Mouse (Mus musculus): ENCODE results near the gene Fxr2. TPM values are rescaled to one million over a fixed set of nuclear protein-coding genes. Genes with fewer than 3 reads are reported as not detected.

Gene Fxr2
- polyA plus RNA-seq, 1 experiment from 2014 or later, result 35.0 TPM

- DNase-seq (ENCODE audit: low spot score) (no peak), ATAC-seq (peak; percentile 65)
- whole genome bisulfite sequencing, result under 1% methylated on average over 38 of the region's 50 CpGs
- Histone ChIP-seq H3K4me3 (ENCODE audit: low read depth, low read length) (peak overlapping the region; percentile 94), H3K4me2 (ENCODE audit: low read length) (peak overlapping the region; percentile 77), H3K36me3 (ENCODE audit: control insufficient read depth, insufficient read depth, low read length) (peaks cover 7% of the 10 kb centered on the region; the same call in 1 of the 2 replicates), H3K4me1 (ENCODE audit: control insufficient read depth, insufficient read depth, low read length) (peaks cover 17% of the 10 kb centered on the region), H3K9ac (ENCODE audit: low read length) (peak overlapping the region; percentile 93), H3K27ac (ENCODE audit: low read depth, low read length) (peak overlapping the region; percentile 94), H3K27me3 (replicated peaks; ENCODE audit: control insufficient read depth, insufficient read depth, low read length) (no peaks in the 10 kb centered on the region), H3K9me3 (replicated peaks; ENCODE audit: control insufficient read depth, low read length) (no peaks in the 10 kb centered on the region)
These were observed 507 bp downstream of the Fxr2 start for GRCm38 (mm10) chr11:69633128-69633866.

- ATAC-seq (no peak), DNase-seq (ENCODE audit: low spot score) (no peak)
- H3K9ac ChIP-seq (ENCODE audit: low read length), result no peak overlapping the region
- H3K4me1 ChIP-seq (ENCODE audit: control insufficient read depth, insufficient read depth, low read length), result peaks cover 17% of the 10 kb centered on the region
- no peak overlapping the region for H3K4me3 ChIP-seq (ENCODE audit: low read depth, low read length)
- no peaks in the 10 kb centered on the region for H3K9me3 ChIP-seq (replicated peaks; ENCODE audit: control insufficient read depth, low read length)
- H3K36me3 ChIP-seq (ENCODE audit: control insufficient read depth, insufficient read depth, low read length), result peaks cover 24% of the 10 kb centered on the region
- WGBS, result 85% methylated on average over 3 of the region's 3 CpGs
- H3K4me2 ChIP-seq (ENCODE audit: low read length), result 0 out of 2 replicates have a peak overlapping the region, but pooled peaks have one; percentile 16
- H3K27me3 ChIP-seq (replicated peaks; ENCODE audit: control insufficient read depth, insufficient read depth, low read length), result no peaks in the 10 kb centered on the region
- no peak overlapping the region for H3K27ac ChIP-seq (ENCODE audit: low read depth, low read length)
These were observed 2.7 kb downstream of the Fxr2 start for GRCm38 (mm10) chr11:69635471-69635870.

GRCm38 (mm10) chr11:69645860-69646259, 13.1 kb downstream of the Fxr2 start:
- Histone ChIP-seq H3K4me2 (ENCODE audit: low read length) (no peak overlapping the region), H3K4me1 (ENCODE audit: control insufficient read depth, insufficient read depth, low read length) (no peaks in the 10 kb centered on the region), H3K9ac (ENCODE audit: low read length) (no peak overlapping the region), H3K9me3 (replicated peaks; ENCODE audit: control insufficient read depth, low read length) (no peaks in the 10 kb centered on the region), H3K36me3 (ENCODE audit: control insufficient read depth, insufficient read depth, low read length) (peaks cover 97% of the 10 kb centered on the region), H3K27me3 (replicated peaks; ENCODE audit: control insufficient read depth, insufficient read depth, low read length) (no peaks in the 10 kb centered on the region), H3K4me3 (ENCODE audit: low read depth, low read length) (no peak overlapping the region), H3K27ac (ENCODE audit: low read depth, low read length) (no peak overlapping the region)
- DNase-seq (ENCODE audit: low spot score) (no peak), ATAC-seq (no peak)
- WGBS, result 96% methylated on average over 5 of the region's 5 CpGs

GRCm38 (mm10) chr11:69653399-69653798, 20.6 kb downstream of the Fxr2 start:
- H3K27me3 ChIP-seq (replicated peaks; ENCODE audit: control insufficient read depth, insufficient read depth, low read length), result no peaks in the 10 kb centered on the region
- no peaks in the 10 kb centered on the region for H3K9me3 ChIP-seq (replicated peaks; ENCODE audit: control insufficient read depth, low read length)
- no peak overlapping the region for H3K9ac ChIP-seq (ENCODE audit: low read length)
- WGBS, result 65% methylated on average over 5 of the region's 5 CpGs
- H3K36me3 ChIP-seq (ENCODE audit: control insufficient read depth, insufficient read depth, low read length), result peaks cover 90% of the 10 kb centered on the region
- no peak overlapping the region for H3K4me2 ChIP-seq (ENCODE audit: low read length)
- H3K27ac ChIP-seq (ENCODE audit: low read depth, low read length), result no peak overlapping the region
- no peak for ATAC-seq
- no peak for DNase-seq (ENCODE audit: low spot score)
- no peaks in the 10 kb centered on the region for H3K4me1 ChIP-seq (ENCODE audit: control insufficient read depth, insufficient read depth, low read length)
- no peak overlapping the region for H3K4me3 ChIP-seq (ENCODE audit: low read depth, low read length)

- Histone ChIP-seq H3K9me3 (replicated peaks; ENCODE audit: control insufficient read depth, low read length) (no peaks in the 10 kb centered on the region), H3K4me3 (ENCODE audit: low read depth, low read length) (no peak overlapping the region), H3K27ac (ENCODE audit: low read depth, low read length) (no peak overlapping the region), H3K27me3 (replicated peaks; ENCODE audit: control insufficient read depth, insufficient read depth, low read length) (no peaks in the 10 kb centered on the region), H3K36me3 (ENCODE audit: control insufficient read depth, insufficient read depth, low read length) (peaks cover 85% of the 10 kb centered on the region), H3K9ac (ENCODE audit: low read length) (no peak overlapping the region; the same call in 1 of the 2 replicates), H3K4me1 (ENCODE audit: control insufficient read depth, insufficient read depth, low read length) (no peaks in the 10 kb centered on the region), H3K4me2 (ENCODE audit: low read length) (no peak overlapping the region)
- ATAC-seq (no peak), DNase-seq (ENCODE audit: low spot score) (no peak)
- WGBS, result 52% methylated on average over 9 of the region's 9 CpGs
These were observed 22.0 kb downstream of the Fxr2 start for GRCm38 (mm10) chr11:69654760-69655159.

GRCm38 (mm10) chr11:69655264-69656064, 22.7 kb downstream of the Fxr2 start, which contains the start of gene Sox15:
Gene Sox15, plus strand, starts transcription at chr11:69655314.
- no peak within 1 kb of the TSS for H3K4me2 ChIP-seq (ENCODE audit: low read length)
- H3K9ac ChIP-seq (ENCODE audit: low read length), result peak within 1 kb of the TSS; percentile 21
- H3K27ac ChIP-seq (ENCODE audit: low read depth, low read length), result no peak within 1 kb of the TSS
- DNase-seq (ENCODE audit: low spot score) (peak; percentile 84), ATAC-seq (peak; percentile 85)
- no peak within 1 kb of the TSS for H3K4me3 ChIP-seq (ENCODE audit: low read depth, low read length)
- H3K36me3 ChIP-seq (ENCODE audit: control insufficient read depth, insufficient read depth, low read length), result peaks cover 78% of the 10 kb centered on the region
- no peaks in the 10 kb centered on the region for H3K4me1 ChIP-seq (ENCODE audit: control insufficient read depth, insufficient read depth, low read length)
- 21% methylated on average over 34 of the region's 34 CpGs for WGBS
- no peaks in the 10 kb centered on the region for H3K27me3 ChIP-seq (replicated peaks; ENCODE audit: control insufficient read depth, insufficient read depth, low read length)
- H3K9me3 ChIP-seq (replicated peaks; ENCODE audit: control insufficient read depth, low read length), result no peaks in the 10 kb centered on the region

- Histone ChIP-seq H3K4me2 (ENCODE audit: low read length) (no peak overlapping the region), H3K4me3 (ENCODE audit: low read depth, low read length) (no peak overlapping the region), H3K9ac (ENCODE audit: low read length) (no peak overlapping the region), H3K27ac (ENCODE audit: low read depth, low read length) (no peak overlapping the region), H3K9me3 (replicated peaks; ENCODE audit: control insufficient read depth, low read length) (no peaks in the 10 kb centered on the region), H3K36me3 (ENCODE audit: control insufficient read depth, insufficient read depth, low read length) (peaks cover 72% of the 10 kb centered on the region), H3K4me1 (ENCODE audit: control insufficient read depth, insufficient read depth, low read length) (no peaks in the 10 kb centered on the region), H3K27me3 (replicated peaks; ENCODE audit: control insufficient read depth, insufficient read depth, low read length) (no peaks in the 10 kb centered on the region)
- DNase-seq (ENCODE audit: low spot score) (no peak), ATAC-seq (no peak)
- WGBS, result 85% methylated on average over 5 of the region's 5 CpGs
These were observed 23.3 kb downstream of the Fxr2 start for GRCm38 (mm10) chr11:69656065-69656455.

GRCm38 (mm10) chr11:69656617-69657461, 24.0 kb downstream of the Fxr2 start:
- H3K4me3 ChIP-seq (ENCODE audit: low read depth, low read length), result no peak overlapping the region
- WGBS, result 81% methylated on average over 10 of the region's 10 CpGs
- H3K36me3 ChIP-seq (ENCODE audit: control insufficient read depth, insufficient read depth, low read length), result peaks cover 64% of the 10 kb centered on the region
- no peak for ATAC-seq
- DNase-seq (ENCODE audit: low spot score), result peak; percentile 82
- peak overlapping the region; percentile 39; the same call in 1 of the 2 replicates for H3K27ac ChIP-seq (ENCODE audit: low read depth, low read length)
- H3K9ac ChIP-seq (ENCODE audit: low read length), result no peak overlapping the region
- H3K9me3 ChIP-seq (replicated peaks; ENCODE audit: control insufficient read depth, low read length), result no peaks in the 10 kb centered on the region
- H3K4me1 ChIP-seq (ENCODE audit: control insufficient read depth, insufficient read depth, low read length), result 0 out of 2 replicates have a peak, but pooled peaks cover 4% of the 10 kb centered on the region
- H3K27me3 ChIP-seq (replicated peaks; ENCODE audit: control insufficient read depth, insufficient read depth, low read length), result no peaks in the 10 kb centered on the region
- H3K4me2 ChIP-seq (ENCODE audit: low read length), result no peak overlapping the region

All from forebrain, embryonic 14.5 days (tissue).